In the genomic region with DNA sequence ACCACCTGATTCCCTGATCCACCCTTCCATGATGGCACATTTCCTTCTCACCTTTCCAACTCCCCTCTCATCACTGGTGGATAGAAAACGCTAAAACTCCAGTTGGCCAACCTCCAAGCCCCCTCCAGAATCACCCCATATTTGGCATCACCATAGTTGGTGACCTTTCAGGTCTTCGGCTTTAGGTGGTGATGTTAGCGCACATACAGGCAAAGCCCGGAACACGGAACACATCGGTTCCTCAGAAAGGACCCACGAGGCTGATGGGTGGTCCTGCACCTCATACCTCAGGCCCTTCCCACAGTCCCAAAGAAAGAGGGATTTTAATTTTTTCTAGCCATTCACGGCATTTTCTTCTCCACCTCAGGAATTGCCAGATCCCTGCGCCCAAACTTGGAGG, we compare ENCODE assay signal across 7 mouse cellular contexts. TPM values are rescaled to one million over a fixed set of nuclear protein-coding genes. Genes with fewer than 3 reads are reported as not detected.
DNase-seq lines count a peak whose midpoint lies in the region; ATAC-seq and TF ChIP-seq lines count a peak whose summit lies in the region.

No protein-coding gene starts in this region.

- TF ChIP-seq POLR2A in small intestine, adult 2 months (IDR thresholded peaks at IDR 0.05; ENCODE audit: low read depth, low read length), result no peak

- peaks cover 43% of the 10 kb centered on the region for H3K27me3 ChIP-seq in lung, embryonic 15.5 days
- peaks cover 41% of the 10 kb centered on the region for H3K27me3 ChIP-seq in forebrain, embryonic 12.5 days
- peaks cover 65% of the 10 kb centered on the region for H3K27me3 ChIP-seq in limb, embryonic 12.5 days
- H3K27me3 ChIP-seq in small intestine, adult 2 months (ENCODE audit: control insufficient read depth, insufficient read depth, low read length), result peaks cover 28% of the 10 kb centered on the region

- H3K9me3 ChIP-seq in lung, embryonic 15.5 days, result no peaks in the 10 kb centered on the region
- no peaks in the 10 kb centered on the region for H3K9me3 ChIP-seq in forebrain, embryonic 12.5 days
- 0 out of 2 replicates have a peak, but pooled peaks cover 4% of the 10 kb centered on the region for H3K9me3 ChIP-seq in limb, embryonic 12.5 days

- DNase-seq in lung, postnatal 25 days (ENCODE audit: low spot score), result no peak
- DNase-seq in right cerebral cortex, postnatal 10 days (ENCODE audit: low spot score in 2 of 2), result no peak
- no peak for DNase-seq in frontal cortex, adult 2 months (ENCODE audit: extremely low spot score in 1 of 2, low spot score in 1 of 2)

- no peak overlapping the region for H3K27ac ChIP-seq in lung, embryonic 15.5 days
- H3K27ac ChIP-seq in forebrain, embryonic 12.5 days, result peak overlapping the region; percentile 63; the same call in 1 of the 2 replicates
- no peak overlapping the region for H3K27ac ChIP-seq in limb, embryonic 12.5 days
- no peak overlapping the region for H3K27ac ChIP-seq in small intestine, adult 2 months (ENCODE audit: insufficient read depth, low read depth, low read length)

- peaks cover 14% of the 10 kb centered on the region; the same call in 1 of the 2 replicates for H3K4me1 ChIP-seq in lung, embryonic 15.5 days
- peaks cover 12% of the 10 kb centered on the region; the same call in 1 of the 2 replicates for H3K4me1 ChIP-seq in forebrain, embryonic 12.5 days
- H3K4me1 ChIP-seq in limb, embryonic 12.5 days (replicated peaks), result peaks cover 3% of the 10 kb centered on the region; the same call in 1 of the 2 replicates
- peaks cover 7% of the 10 kb centered on the region for H3K4me1 ChIP-seq in small intestine, adult 2 months (ENCODE audit: control insufficient read depth, insufficient read depth, insufficient read length, low read length)

- no peak for TF ChIP-seq CTCF in small intestine, adult 2 months (IDR thresholded peaks at IDR 0.05; ENCODE audit: extremely low read depth, insufficient read length, insufficient replicate concordance, low read depth, low read length)

- H3K9ac ChIP-seq in lung, embryonic 15.5 days, result no peak overlapping the region
- H3K9ac ChIP-seq in forebrain, embryonic 12.5 days, result peak overlapping the region; percentile 57
- H3K9ac ChIP-seq in limb, embryonic 12.5 days (replicated peaks), result peak overlapping the region; percentile 50; the same call in 1 of the 2 replicates

- ATAC-seq in lung, embryonic 15.5 days (ENCODE audit: borderline replicate concordance, extremely low read depth, low FRiP score, low TSS enrichment), result no peak
- peak; percentile 30 for ATAC-seq in forebrain, embryonic 12.5 days (ENCODE audit: low FRiP score)
- ATAC-seq in limb, embryonic 12.5 days (ENCODE audit: insufficient number of reproducible peaks, insufficient read depth, low FRiP score, low TSS enrichment, low read depth), result no peak

- no peaks in the 10 kb centered on the region for H3K36me3 ChIP-seq in lung, embryonic 15.5 days
- H3K36me3 ChIP-seq in forebrain, embryonic 12.5 days (replicated peaks), result no peaks in the 10 kb centered on the region
- no peaks in the 10 kb centered on the region for H3K36me3 ChIP-seq in limb, embryonic 12.5 days
- H3K36me3 ChIP-seq in small intestine, adult 2 months (ENCODE audit: control insufficient read depth, insufficient read depth, low read length), result no peaks in the 10 kb centered on the region

- H3K4me3 ChIP-seq in lung, embryonic 15.5 days, result peak overlapping the region; percentile 57
- H3K4me3 ChIP-seq in forebrain, embryonic 12.5 days (replicated peaks), result peak overlapping the region; percentile 53
- peak overlapping the region; percentile 59 for H3K4me3 ChIP-seq in limb, embryonic 12.5 days (replicated peaks)
- H3K4me3 ChIP-seq in small intestine, adult 2 months (ENCODE audit: low read depth, low read length), result peak overlapping the region; percentile 71; the same call in 1 of the 2 replicates

- H3K4me2 ChIP-seq in lung, embryonic 15.5 days, result peak overlapping the region; percentile 97
- peak overlapping the region; percentile 69 for H3K4me2 ChIP-seq in forebrain, embryonic 12.5 days
- H3K4me2 ChIP-seq in limb, embryonic 12.5 days, result peak overlapping the region; percentile 84

- 76% methylated on average over 9 of the region's 9 CpGs for WGBS in lung, embryonic 15.5 days
- WGBS in forebrain, embryonic 12.5 days, result 81% methylated on average over 9 of the region's 9 CpGs
- WGBS in limb, embryonic 12.5 days, result 76% methylated on average over 9 of the region's 9 CpGs
- WGBS in small intestine, adult 2 months, result 71% methylated on average over 9 of the region's 9 CpGs

RNA-seq across cellular contexts. Expression of a gene that starts 0.7 kb away (rescaled TPM):
- 2.2 and 3.1 TPM in 2 replicates for polyA plus RNA-seq in lung, embryonic 15.5 days (2015; fragmentation: Nextera tagmentation; extraction: Ambion mirVana)
- polyA plus RNA-seq in forebrain, embryonic 12.5 days (2016; fragmentation: Nextera tagmentation; extraction: Ambion mirVana), result 4.5 and 5.4 TPM in 2 replicates
- polyA plus RNA-seq in limb, embryonic 12.5 days (2016; fragmentation: Nextera tagmentation; extraction: Ambion mirVana), result 5.6 and 6.9 TPM in 2 replicates
- 2.1 TPM in 1 of 2 replicates, not detected in the other for polyA plus RNA-seq in small intestine, adult 2 months (2012; rRNA removed)
- polyA plus RNA-seq in frontal cortex, adult 2 months (2012; rRNA removed), result 3.9 and 4.5 TPM in 2 replicates

RNA-seq across cellular contexts. Expression of a gene that starts 13.2 kb away (rescaled TPM):
- polyA plus RNA-seq in lung, embryonic 15.5 days (2015; fragmentation: Nextera tagmentation; extraction: Ambion mirVana), result 1.1 and 1.4 TPM in 2 replicates
- 25.2 and 27.3 TPM in 2 replicates for polyA plus RNA-seq in forebrain, embryonic 12.5 days (2016; fragmentation: Nextera tagmentation; extraction: Ambion mirVana)
- polyA plus RNA-seq in limb, embryonic 12.5 days (2016; fragmentation: Nextera tagmentation; extraction: Ambion mirVana), result 2.6 and 2.7 TPM in 2 replicates
- polyA plus RNA-seq in small intestine, adult 2 months (2012; rRNA removed), result 0.19 and 0.61 TPM in 2 replicates
- polyA plus RNA-seq in frontal cortex, adult 2 months (2012; rRNA removed), result 186 and 200 TPM in 2 replicates

RNA-seq across cellular contexts. Expression of a gene that starts 58.6 kb away (rescaled TPM):
- 60.8 and 62.7 TPM in 2 replicates for polyA plus RNA-seq in lung, embryonic 15.5 days (2015; fragmentation: Nextera tagmentation; extraction: Ambion mirVana)
- polyA plus RNA-seq in forebrain, embryonic 12.5 days (2016; fragmentation: Nextera tagmentation; extraction: Ambion mirVana), result 151 and 159 TPM in 2 replicates
- 111 and 116 TPM in 2 replicates for polyA plus RNA-seq in limb, embryonic 12.5 days (2016; fragmentation: Nextera tagmentation; extraction: Ambion mirVana)
- polyA plus RNA-seq in small intestine, adult 2 months (2012; rRNA removed), result 2.3 and 4.4 TPM in 2 replicates
- polyA plus RNA-seq in frontal cortex, adult 2 months (2012; rRNA removed), result 24.3 and 25.3 TPM in 2 replicates
